Mouse (Mus musculus): ENCODE results near the gene Txndc16. TPM values are rescaled to one million over a fixed set of nuclear protein-coding genes. Genes with fewer than 3 reads are reported as not detected.

The Txndc16 gene
- total RNA-seq, 2 experiments from 2014 or later = 9.5 to 9.9 TPM

GRCm38 (mm10) chr14:45135961-45136360 is 84.2 kb downstream of the Txndc16 start:
- H3K4me3 ChIP-seq = no peak overlapping the region
- DNase-seq = no peak
- H3K27ac ChIP-seq = no peak overlapping the region
- TF ChIP-seq CTCF (IDR thresholded peaks at IDR 0.05) = no peak
- intact Hi-C loops (cut with DNase I) = no loop called here

- H3K27ac ChIP-seq = no peak overlapping the region
- intact Hi-C loops (cut with DNase I) = no loop called here
- no peak for TF ChIP-seq CTCF (IDR thresholded peaks at IDR 0.05)
- H3K4me3 ChIP-seq = no peak overlapping the region
- DNase-seq = no peak
These were observed 84.6 kb downstream of the Txndc16 start for GRCm38 (mm10) chr14:45135560-45135959.

- no peak overlapping the region for H3K4me3 ChIP-seq
- H3K27ac ChIP-seq = no peak overlapping the region
- DNase-seq = no peak
- intact Hi-C loops (cut with DNase I) = no loop called here
- no peak for TF ChIP-seq CTCF (IDR thresholded peaks at IDR 0.05)
These were observed 101.8 kb downstream of the Txndc16 start for GRCm38 (mm10) chr14:45118359-45118758.

- H3K27ac ChIP-seq = no peak overlapping the region
- intact Hi-C loops (cut with DNase I) = no loop called here
- TF ChIP-seq CTCF (IDR thresholded peaks at IDR 0.05) = no peak
These were observed 117.9 kb downstream of the Txndc16 start for GRCm38 (mm10) chr14:45102201-45102600.

GRCm38 (mm10) chr14:45092327-45092726 is 127.8 kb downstream of the Txndc16 start:
- intact Hi-C loops (cut with DNase I) = no loop called here
- TF ChIP-seq CTCF (IDR thresholded peaks at IDR 0.05) = no peak
- H3K27ac ChIP-seq = no peak overlapping the region
- no peak overlapping the region for H3K4me3 ChIP-seq
- DNase-seq = no peak

More at GRCm38 (mm10) chr14:45102201-45102600, 117.9 kb downstream of the Txndc16 start:
- DNase-seq = no peak
- H3K4me3 ChIP-seq = no peak overlapping the region

- no peak for DNase-seq
- H3K27ac ChIP-seq = no peak overlapping the region
- no peak for TF ChIP-seq CTCF (IDR thresholded peaks at IDR 0.05)
- no peak overlapping the region for H3K4me3 ChIP-seq
- intact Hi-C loops (cut with DNase I) = no loop called here
These were observed 130.1 kb downstream of the Txndc16 start for GRCm38 (mm10) chr14:45090011-45090410.

GRCm38 (mm10) chr14:45085651-45086425 is 134.3 kb downstream of the Txndc16 start:
- no peak overlapping the region for H3K4me3 ChIP-seq
- DNase-seq = no peak
- H3K27ac ChIP-seq = no peak overlapping the region
- no peak for TF ChIP-seq CTCF (IDR thresholded peaks at IDR 0.05)
- intact Hi-C loops (cut with DNase I) = no loop called here

- no peak for DNase-seq
- intact Hi-C loops (cut with DNase I) = no loop called here
- no peak overlapping the region for H3K4me3 ChIP-seq
- no peak overlapping the region for H3K27ac ChIP-seq
- no peak for TF ChIP-seq CTCF (IDR thresholded peaks at IDR 0.05)
These were observed 135.4 kb downstream of the Txndc16 start for GRCm38 (mm10) chr14:45084656-45085280.

- DNase-seq = no peak
- Histone ChIP-seq H3K27ac (no peak overlapping the region), H3K4me3 (no peak overlapping the region)
- intact Hi-C loops (cut with DNase I) = no loop called here
- TF ChIP-seq CTCF (IDR thresholded peaks at IDR 0.05) = no peak
These were observed 136.6 kb downstream of the Txndc16 start for GRCm38 (mm10) chr14:45083540-45083939.

Other genes with a start within 250 kb of the Txndc16 start
- under 1 TPM in 1 of 2 experiments, not detected in 1; 0.17 TPM for gene Ptger2, start 232.1 kb downstream of the Txndc16 start, total RNA-seq (2021)
- gene Gpr137c, start 611 bp downstream of the Txndc16 start, total RNA-seq (2021) = 1 to 10 TPM; 2.5 to 3.1 TPM
- 1 to 10 TPM; 5.2 to 6.9 TPM for gene Ero1l, start 98.4 kb upstream of the Txndc16 start, total RNA-seq (2021)
- gene Psmc6, start 109.5 kb upstream of the Txndc16 start, total RNA-seq (2021) = 100 to 1,000 TPM; 104 TPM
- gene Styx, start 130.8 kb upstream of the Txndc16 start, total RNA-seq (2021) = 10 to 100 TPM; 74.7 to 77.6 TPM
- gene Gnpnat1, start 184.6 kb upstream of the Txndc16 start, total RNA-seq (2021) = 10 to 100 TPM in 1 of 2 experiments, 1 to 10 TPM in 1; 6.0 to 10.9 TPM

Measured in gastrocnemius, adult 2 months (tissue).